Mouse (Mus musculus): ENCODE measurements around the gene Olfr1288. TPM values are rescaled to one million over a fixed set of nuclear protein-coding genes. Genes with fewer than 3 reads are reported as not detected.

Gene Olfr1288
- polyA plus RNA-seq (2014; fragmentation: Illumina TruSeq; extraction: RNeasy Lipid Tissue Mini Kit (QIAGEN cat#74804)): not detected

DNA sequence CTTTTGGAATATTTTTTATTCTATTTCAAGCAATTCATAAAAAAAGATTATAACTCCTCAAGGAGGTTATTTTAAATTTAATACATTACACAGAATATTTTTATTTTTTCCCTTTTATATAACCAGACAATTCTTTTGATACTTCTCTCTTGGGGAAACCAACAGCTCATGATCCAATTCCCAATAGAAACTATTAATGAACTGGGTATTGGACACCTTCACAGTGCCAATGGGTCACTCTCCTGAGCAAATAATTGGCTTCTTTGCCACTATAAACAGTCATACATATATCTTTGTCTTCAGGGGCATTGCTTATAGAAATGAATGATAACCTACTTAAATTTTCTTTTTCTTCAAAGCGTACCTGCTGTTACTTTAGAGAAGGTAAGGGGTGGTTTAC, at the start of gene Olfr1288:
TSS of gene Olfr1288 (plus strand) at position 301 of the 400 bp plus-strand sequence.

DNA sequence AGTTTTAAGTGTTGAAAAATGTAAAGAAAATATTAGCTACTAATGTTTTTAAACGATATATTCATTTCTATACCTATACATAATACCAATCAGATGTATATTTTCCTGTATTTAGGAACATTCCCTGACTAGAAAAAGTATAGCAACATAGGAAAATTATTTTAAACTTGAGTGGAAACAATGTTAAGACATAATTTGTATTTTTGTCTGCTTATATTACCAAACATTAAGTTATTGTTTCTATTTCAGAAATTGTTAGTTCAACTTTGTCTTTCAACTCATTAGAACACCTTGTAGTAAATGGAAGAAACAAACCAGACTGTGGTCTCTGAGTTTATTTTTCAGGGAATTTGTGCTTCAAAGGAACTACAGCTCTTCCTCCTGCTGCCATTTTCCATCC, 25.1 kb upstream of the Olfr1288 start, which contains the start of gene Olfr1287:
TSS of gene Olfr1287 (plus strand) at position 301 of the 400 bp plus-strand sequence.

DNA sequence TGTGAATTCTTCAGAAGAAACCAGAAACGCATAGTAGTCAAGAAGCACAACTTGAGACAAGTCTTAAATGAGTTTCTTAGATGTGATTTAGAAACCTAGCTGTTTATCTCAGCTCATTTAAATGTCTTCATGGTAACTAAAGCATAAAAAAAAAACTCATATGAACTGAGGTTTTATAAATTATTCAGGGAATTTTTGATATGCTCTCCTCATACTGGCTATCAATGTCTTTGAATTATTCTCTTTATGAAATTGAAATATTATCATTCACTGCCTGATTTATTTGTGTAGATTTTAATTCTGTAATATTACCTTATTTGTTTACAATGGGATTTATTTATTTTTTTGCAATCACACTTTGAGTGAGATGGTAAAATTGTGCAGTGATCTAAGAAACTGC, 6.6 kb downstream of the Olfr1288 start, which contains the start of gene Olfr1289:
TSS of gene Olfr1289 (plus strand) at position 301 of the 400 bp plus-strand sequence.

DNA sequence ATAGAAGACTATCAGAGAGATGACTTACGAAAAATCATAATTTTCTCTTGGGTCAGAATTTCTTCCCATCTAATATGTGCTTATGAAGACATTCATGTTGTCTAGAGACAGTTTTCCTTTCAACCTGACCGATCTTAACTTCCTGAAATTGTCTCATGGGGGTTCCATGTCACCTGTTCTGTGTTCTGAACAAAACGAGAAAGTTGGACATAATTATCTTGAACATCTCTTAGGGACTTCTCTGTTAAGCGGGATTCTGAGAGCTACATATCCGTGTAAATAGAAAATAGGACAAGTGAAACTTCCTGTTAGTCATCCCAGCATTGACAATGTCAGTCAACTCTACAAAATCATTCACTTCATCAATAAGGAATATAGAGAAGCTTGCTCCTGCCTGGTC, 19.8 kb downstream of the Olfr1288 start, which contains the start of gene Olfr1290:
TSS of gene Olfr1290 (minus strand) at position 101 of the 400 bp plus-strand sequence.

DNA sequence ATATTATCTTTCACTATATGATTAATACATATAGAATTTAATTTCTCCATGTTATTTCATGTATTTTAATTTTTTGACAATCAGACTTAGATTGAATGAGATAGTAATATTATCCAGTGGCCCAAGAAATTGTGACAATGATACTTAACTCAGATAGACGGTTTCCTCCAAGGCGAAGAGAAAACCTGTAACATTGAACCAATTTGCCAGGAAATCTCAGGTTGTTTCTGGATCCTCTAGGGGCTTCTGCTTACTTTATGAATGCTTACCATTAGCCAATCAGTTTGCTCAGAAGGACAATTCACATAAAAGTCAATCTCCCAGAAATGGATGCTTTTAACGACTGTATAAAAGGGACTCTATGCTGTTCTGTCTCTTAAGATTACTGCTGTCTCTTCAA, 23.0 kb downstream of the Olfr1288 start, which contains the start of gene Olfr1291-ps1:
TSS of gene Olfr1291-ps1 (plus strand) at position 301 of the 400 bp plus-strand sequence.

DNA sequence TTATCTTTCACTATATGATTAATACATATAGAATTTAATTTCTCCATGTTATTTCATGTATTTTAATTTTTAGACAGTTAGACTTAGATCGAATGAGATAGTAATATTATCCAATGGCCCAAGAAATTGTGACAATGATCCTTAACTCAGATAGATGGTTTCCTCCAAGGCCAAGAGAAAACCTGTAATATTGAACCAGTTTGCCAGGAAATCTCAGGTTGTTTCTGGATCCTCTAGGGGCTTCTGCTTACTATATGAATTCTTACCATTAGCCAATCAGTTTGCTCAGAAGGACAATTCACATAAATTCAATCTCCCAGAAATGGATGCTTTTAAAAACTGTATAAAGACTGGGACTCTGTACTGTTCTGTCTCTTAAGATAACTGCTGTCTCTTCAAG, 51.0 kb downstream of the Olfr1288 start, which contains the start of gene Olfr1293-ps:
TSS of gene Olfr1293-ps (plus strand) at position 301 of the 400 bp plus-strand sequence.

Other genes with a start within 250 kb of the Olfr1288 start
- not detected for gene 4930430A15Rik, start 244.5 kb upstream of the Olfr1288 start, polyA plus RNA-seq (2014; fragmentation: Illumina TruSeq; extraction: RNeasy Lipid Tissue Mini Kit (QIAGEN cat#74804))
- gene Olfr1275, start 238.8 kb upstream of the Olfr1288 start, polyA plus RNA-seq (2014; fragmentation: Illumina TruSeq; extraction: RNeasy Lipid Tissue Mini Kit (QIAGEN cat#74804)): not detected
- gene Olfr1276, start 219.6 kb upstream of the Olfr1288 start, polyA plus RNA-seq (2014; fragmentation: Illumina TruSeq; extraction: RNeasy Lipid Tissue Mini Kit (QIAGEN cat#74804)): not detected
- gene Olfr1277, start 200.0 kb upstream of the Olfr1288 start, polyA plus RNA-seq (2014; fragmentation: Illumina TruSeq; extraction: RNeasy Lipid Tissue Mini Kit (QIAGEN cat#74804)): not detected
- not detected for gene Olfr1278, start 184.0 kb upstream of the Olfr1288 start, polyA plus RNA-seq (2014; fragmentation: Illumina TruSeq; extraction: RNeasy Lipid Tissue Mini Kit (QIAGEN cat#74804))
- not detected for gene Olfr1279, start 173.5 kb upstream of the Olfr1288 start, polyA plus RNA-seq (2014; fragmentation: Illumina TruSeq; extraction: RNeasy Lipid Tissue Mini Kit (QIAGEN cat#74804))
- not detected for gene Olfr1280, start 160.1 kb upstream of the Olfr1288 start, polyA plus RNA-seq (2014; fragmentation: Illumina TruSeq; extraction: RNeasy Lipid Tissue Mini Kit (QIAGEN cat#74804))
- gene Olfr1281, start 147.6 kb upstream of the Olfr1288 start, polyA plus RNA-seq (2014; fragmentation: Illumina TruSeq; extraction: RNeasy Lipid Tissue Mini Kit (QIAGEN cat#74804)): not detected
- not detected for gene Olfr1282, start 138.0 kb upstream of the Olfr1288 start, polyA plus RNA-seq (2014; fragmentation: Illumina TruSeq; extraction: RNeasy Lipid Tissue Mini Kit (QIAGEN cat#74804))
- not detected for gene Olfr1283, start 107.3 kb upstream of the Olfr1288 start, polyA plus RNA-seq (2014; fragmentation: Illumina TruSeq; extraction: RNeasy Lipid Tissue Mini Kit (QIAGEN cat#74804))
- not detected for gene Olfr1284, start 98.6 kb upstream of the Olfr1288 start, polyA plus RNA-seq (2014; fragmentation: Illumina TruSeq; extraction: RNeasy Lipid Tissue Mini Kit (QIAGEN cat#74804))
- not detected for gene Olfr1286, start 51.0 kb upstream of the Olfr1288 start, polyA plus RNA-seq (2014; fragmentation: Illumina TruSeq; extraction: RNeasy Lipid Tissue Mini Kit (QIAGEN cat#74804))
- not detected for gene Olfr1287, start 25.0 kb upstream of the Olfr1288 start, polyA plus RNA-seq (2014; fragmentation: Illumina TruSeq; extraction: RNeasy Lipid Tissue Mini Kit (QIAGEN cat#74804))
- gene Olfr1289, start 6.7 kb downstream of the Olfr1288 start, polyA plus RNA-seq (2014; fragmentation: Illumina TruSeq; extraction: RNeasy Lipid Tissue Mini Kit (QIAGEN cat#74804)): not detected
- not detected for gene Olfr1290, start 19.7 kb downstream of the Olfr1288 start, polyA plus RNA-seq (2014; fragmentation: Illumina TruSeq; extraction: RNeasy Lipid Tissue Mini Kit (QIAGEN cat#74804))
- gene Olfr1291-ps1, start 23.1 kb downstream of the Olfr1288 start, polyA plus RNA-seq (2014; fragmentation: Illumina TruSeq; extraction: RNeasy Lipid Tissue Mini Kit (QIAGEN cat#74804)): not detected
- not detected for gene Olfr1293-ps, start 51.1 kb downstream of the Olfr1288 start, polyA plus RNA-seq (2014; fragmentation: Illumina TruSeq; extraction: RNeasy Lipid Tissue Mini Kit (QIAGEN cat#74804))
- gene Olfr1294, start 66.2 kb downstream of the Olfr1288 start, polyA plus RNA-seq (2014; fragmentation: Illumina TruSeq; extraction: RNeasy Lipid Tissue Mini Kit (QIAGEN cat#74804)): not detected
- not detected for gene Olfr1295, start 95.6 kb downstream of the Olfr1288 start, polyA plus RNA-seq (2014; fragmentation: Illumina TruSeq; extraction: RNeasy Lipid Tissue Mini Kit (QIAGEN cat#74804))
- gene Olfr1297, start 152.4 kb downstream of the Olfr1288 start, polyA plus RNA-seq (2014; fragmentation: Illumina TruSeq; extraction: RNeasy Lipid Tissue Mini Kit (QIAGEN cat#74804)): not detected
- gene Olfr1298, start 175.1 kb downstream of the Olfr1288 start, polyA plus RNA-seq (2014; fragmentation: Illumina TruSeq; extraction: RNeasy Lipid Tissue Mini Kit (QIAGEN cat#74804)): not detected
- not detected for gene Olfr1299, start 187.3 kb downstream of the Olfr1288 start, polyA plus RNA-seq (2014; fragmentation: Illumina TruSeq; extraction: RNeasy Lipid Tissue Mini Kit (QIAGEN cat#74804))